Mouse (Mus musculus): Measurements from ENCODE around the gene Thoc2.
A peak's percentile ranks its signal among the peaks of the same experiment; 100 is the strongest.
"Not testable (repeated sequence)": the region's sequence is repeated elsewhere in the genome, so short reads cannot be mapped to it uniquely, and the experiment has no call there.

Thoc2 gene

GRCm38 (mm10) chrX:41920574-41920973 is at the start of gene Thoc2:
Thoc2 (minus strand) TSS chrX:41920674.
- no peak for DNase-seq

DNA sequence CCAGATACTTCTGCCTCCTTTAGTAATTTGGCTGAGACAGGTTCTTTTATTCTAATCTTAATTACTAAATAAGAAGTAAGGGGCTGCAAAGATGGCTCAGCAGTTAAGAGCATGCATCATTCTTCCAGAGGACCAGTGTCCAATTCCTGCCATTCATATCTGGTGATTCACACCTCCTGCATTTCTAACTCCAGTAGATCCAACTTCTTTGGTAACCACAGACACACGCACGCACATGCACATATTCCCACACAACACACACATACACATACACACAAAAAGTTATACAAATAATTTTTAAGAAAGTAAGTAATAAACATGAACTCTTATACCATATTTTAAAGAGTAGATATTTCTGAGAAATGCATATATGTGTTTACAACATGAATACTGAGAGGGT is 49.6 kb upstream of the Thoc2 start:
- DNase-seq = no peak

DNA sequence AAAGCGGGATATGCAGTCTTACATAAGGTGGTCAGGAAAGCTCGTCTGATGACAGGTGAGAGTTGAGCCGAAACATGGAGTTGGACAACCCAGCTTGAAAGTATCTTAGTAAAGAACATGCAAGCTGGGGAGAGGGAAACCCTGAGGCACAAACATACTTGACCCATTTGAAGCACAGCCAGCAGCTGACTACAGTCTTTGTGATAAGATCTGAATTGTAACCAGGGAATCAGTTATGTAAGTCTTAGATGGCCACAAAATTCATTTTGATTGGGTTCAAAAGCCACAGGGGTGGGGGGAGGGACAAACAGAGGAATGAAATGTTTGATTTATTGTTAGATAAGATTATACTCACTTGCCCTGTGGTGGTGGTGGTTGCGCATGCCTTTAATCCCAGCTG is 48.9 kb upstream of the Thoc2 start:
- DNase-seq = no peak

DNA sequence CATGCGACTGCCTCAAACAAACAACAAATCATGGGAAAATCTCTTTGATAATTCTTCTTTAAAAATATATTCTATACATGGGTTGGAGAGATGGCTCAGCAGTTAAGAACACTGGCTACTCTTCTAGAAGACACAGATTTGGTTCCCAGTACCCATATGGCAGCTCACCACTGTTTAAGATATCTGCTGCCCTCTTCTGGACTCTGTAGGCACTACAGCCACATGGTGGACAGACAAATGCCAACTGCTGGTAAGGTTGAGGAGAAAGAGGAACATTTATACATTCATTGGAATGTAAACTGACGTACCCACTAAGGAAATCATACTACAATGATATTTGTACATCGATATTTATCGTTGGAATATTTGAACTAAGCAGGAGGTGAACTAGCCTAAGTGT is 36.7 kb upstream of the Thoc2 start:
- DNase-seq = no peak

GRCm38 (mm10) chrX:41941840-41942239 is 21.4 kb upstream of the Thoc2 start:
- DNase-seq = no peak

DNA sequence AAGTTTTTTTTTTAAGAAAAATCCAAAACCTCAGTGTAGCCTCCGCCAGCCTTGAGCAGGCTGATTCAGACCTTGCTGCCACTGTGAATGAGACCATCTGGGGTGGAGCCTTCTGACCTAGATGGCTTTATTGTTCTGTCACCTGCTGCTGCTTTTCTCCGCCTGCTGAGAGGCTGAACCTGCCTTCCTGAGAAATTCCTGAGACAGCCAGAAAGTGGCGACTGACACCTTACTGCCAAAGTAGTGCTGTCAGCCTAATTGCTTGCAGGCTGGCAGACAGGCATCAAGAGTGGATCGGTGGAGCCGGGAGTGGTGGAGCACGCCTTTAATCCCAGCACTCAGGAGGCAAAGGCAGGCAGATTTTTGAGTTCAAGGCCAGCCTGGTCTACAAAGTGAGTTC is 11.3 kb upstream of the Thoc2 start:
- DNase-seq = not testable (repeated sequence)

DNA sequence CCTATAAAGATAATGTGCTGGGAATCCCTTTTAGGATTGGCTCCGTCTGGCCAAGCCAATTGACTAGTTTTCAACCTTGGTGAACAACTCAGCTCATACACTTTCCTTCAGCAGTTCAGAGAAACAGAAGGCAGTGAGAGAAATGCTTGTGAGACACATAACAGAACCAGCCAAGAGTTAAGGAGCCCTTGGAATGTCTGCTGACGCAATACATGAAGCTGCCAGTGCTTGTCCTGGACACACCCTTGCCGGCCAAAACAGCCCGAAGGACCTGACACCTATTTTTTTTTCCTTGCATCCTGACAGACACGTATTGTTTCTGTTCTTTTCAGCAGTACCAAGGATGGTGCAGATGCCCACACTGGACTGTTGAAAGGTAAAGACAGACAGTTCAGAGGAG is 4.2 kb upstream of the Thoc2 start:
- DNase-seq = no peak

GRCm38 (mm10) chrX:41912061-41912401 is 8.4 kb downstream of the Thoc2 start:
- DNase-seq = no peak

DNA sequence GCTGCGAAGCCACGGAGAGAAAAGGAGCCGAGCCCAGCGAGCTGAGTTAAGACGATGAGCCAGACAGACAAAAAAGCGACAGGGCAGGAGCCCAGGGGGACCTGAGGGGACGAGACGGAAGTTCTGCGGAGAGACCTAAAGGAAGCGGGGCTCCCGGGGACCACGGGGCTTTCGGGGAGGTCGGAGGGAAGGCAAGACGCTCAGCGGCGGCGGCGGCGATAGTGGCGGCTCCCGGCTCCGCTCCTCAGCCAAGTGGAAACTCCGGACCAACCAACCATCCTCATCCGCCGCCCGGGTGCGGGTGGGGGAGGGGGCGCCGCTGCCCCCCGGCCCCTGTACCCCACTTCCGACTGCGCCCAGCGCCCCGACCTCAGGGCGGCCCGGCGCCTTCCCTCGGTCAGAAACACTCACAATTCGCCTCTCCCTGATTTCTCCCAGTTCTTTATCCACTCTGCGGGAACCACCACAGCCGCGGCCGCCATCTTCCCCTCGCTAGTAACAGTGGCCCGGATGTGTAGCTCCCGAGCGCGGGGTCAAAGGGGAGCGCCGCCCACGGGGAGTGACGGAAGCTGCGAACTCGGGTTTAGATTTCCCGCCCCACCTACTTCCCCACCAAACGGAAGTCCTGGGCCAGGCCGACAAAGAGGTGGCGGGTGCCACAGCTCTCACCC is 8.9 kb downstream of the Thoc2 start:
- DNase-seq = peak; percentile 88

- DNase-seq = peak; percentile 15
These were observed 9.5 kb downstream of the Thoc2 start for GRCm38 (mm10) chrX:41910981-41911380.

DNA sequence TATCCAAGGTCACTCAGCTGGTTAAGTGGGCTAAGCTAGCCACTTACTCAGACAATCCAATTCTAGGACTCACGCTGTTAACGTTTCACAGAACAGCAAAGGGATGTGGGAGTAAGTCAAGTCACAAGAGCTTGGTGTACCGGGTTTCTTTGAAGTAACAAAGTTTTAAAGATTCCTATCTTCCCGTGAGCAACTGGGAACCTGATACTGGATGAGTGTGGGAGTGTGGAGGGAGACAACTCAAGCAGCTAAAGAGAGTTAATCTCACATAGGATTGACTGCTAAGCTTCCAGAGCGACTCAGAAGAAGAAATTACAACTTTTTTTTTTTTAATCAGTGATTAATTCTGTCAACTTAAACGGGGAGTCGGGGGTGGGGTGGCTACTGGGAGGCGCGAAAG is 10.0 kb downstream of the Thoc2 start:
- no peak for DNase-seq

- DNase-seq = no peak
These were observed 35.5 kb downstream of the Thoc2 start for GRCm38 (mm10) chrX:41884759-41885505.

DNA sequence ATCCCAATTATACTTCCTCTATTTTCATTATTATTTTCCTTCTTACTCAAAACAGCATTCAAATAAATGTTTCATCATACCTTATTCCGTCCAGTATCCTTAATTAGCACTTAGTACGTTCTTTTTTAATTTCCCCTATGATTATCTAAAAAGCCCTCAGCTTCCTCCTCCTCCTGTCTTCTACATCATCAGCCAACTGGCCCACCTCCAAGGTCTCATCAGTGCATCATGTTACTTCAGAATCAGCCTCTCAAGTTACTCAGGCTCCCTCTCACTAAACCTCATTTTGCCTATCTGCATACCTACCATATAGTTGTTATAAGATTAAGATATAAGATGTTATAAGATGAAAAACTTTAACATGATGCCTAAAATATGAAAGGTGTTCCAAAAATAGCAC is 43.9 kb downstream of the Thoc2 start:
- DNase-seq = no peak

DNA sequence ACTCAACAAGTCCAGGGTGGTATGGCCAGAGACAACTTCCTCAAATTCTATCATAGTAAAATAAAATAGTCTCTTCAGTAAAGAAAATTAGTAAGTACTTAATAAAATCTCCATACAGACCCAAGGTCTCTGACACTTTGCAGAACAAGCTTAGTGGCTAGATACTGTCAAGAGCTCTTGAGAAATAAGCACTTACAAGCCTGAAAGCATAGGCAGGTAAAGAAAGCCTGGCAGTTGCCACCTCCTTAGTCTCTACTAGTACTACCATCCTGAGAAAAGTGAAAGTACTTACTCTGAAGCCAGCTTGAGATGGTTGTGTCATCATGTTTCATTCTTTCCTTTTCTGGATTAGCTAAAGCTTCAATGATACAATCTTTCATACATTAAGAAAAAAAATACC is 82.7 kb downstream of the Thoc2 start:
- DNase-seq = no peak

DNA sequence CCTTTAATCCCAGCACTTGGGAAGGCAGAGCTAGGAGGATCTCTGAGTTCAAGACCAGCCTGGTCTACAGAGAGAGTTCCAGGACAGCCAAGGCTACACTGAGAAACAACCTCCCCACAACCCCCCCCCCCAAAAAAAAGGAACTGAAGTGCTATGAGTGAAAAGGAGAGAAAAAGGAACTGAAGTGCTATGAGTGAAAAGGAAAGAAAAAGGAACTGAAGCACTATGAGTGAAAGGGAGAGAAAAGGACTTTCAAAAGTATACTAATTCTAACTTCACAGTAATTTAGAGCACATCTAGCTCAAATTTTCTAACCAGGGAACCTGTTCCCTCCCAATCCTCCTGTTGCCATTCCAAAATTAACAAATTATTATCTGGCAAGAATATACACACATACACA is 114.9 kb downstream of the Thoc2 start:
- DNase-seq = no peak

DNA sequence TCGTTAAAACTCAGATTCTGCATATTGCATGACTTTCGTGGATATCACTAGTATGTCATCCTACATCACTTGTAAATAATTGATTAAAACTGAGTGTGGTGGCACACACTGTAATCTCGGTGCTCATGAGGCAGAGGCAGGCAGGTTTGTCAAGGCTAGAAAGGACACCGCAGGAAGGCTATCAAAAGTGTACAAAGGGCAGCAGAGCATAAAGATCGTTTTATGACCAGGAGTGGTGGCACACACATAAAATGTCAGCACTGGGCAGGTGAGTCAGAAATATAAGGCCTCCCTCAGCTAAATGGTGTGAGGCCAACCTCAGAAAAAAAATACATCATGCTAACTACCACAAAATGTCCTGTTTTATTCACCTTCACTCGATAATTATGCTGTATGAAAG is 127.2 kb downstream of the Thoc2 start:
- no peak for DNase-seq

Measured in right cerebral cortex, postnatal 14 days (tissue).